Mouse (Mus musculus): ENCODE measurements around the gene Cep170.
"Not testable (repeated sequence)": the region's sequence is repeated elsewhere in the genome, so short reads cannot be mapped to it uniquely, and the experiment has no call there.

Gene Cep170

GRCm38 (mm10) chr1:176814036-176814420 lies at the start of gene Cep170:
Cep170 (minus strand) TSS chr1:176814067.
- DNase-seq (ENCODE audit: low read depth, low spot score) = peak; percentile 100

DNA sequence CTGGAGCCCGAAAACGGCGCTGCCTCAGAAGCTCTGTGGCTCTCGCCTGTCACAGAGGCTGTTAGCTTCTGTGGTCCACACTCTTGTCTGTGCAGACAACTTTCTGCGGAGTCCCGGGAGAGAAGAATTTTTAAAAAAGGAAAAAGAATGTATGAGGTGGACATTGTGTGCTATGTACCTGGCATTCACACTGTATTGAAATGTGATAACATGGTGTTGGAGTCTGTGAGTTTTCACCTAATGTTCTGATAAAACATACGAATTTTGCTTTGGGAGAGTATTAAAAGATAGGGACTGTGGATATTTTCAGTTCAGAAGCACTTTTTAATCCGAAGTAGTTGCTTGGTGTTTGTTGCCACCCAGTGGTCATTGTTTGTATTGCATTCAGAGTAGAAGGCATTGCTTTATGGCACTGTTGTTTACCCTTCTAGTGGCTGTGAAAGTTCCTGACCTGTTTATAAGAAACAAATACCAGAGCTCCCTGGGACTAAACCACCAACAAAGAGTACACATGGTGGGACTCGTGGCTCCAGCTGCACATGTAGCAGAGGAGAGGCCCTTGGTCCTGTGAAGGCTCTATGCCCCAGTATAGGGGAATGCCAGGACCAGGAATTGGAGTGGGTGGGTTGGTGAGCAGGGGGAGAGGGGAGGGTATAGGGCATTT lies 48.2 kb upstream of the Cep170 start:
- DNase-seq (ENCODE audit: low read depth, low spot score) = peak; percentile 64

DNA sequence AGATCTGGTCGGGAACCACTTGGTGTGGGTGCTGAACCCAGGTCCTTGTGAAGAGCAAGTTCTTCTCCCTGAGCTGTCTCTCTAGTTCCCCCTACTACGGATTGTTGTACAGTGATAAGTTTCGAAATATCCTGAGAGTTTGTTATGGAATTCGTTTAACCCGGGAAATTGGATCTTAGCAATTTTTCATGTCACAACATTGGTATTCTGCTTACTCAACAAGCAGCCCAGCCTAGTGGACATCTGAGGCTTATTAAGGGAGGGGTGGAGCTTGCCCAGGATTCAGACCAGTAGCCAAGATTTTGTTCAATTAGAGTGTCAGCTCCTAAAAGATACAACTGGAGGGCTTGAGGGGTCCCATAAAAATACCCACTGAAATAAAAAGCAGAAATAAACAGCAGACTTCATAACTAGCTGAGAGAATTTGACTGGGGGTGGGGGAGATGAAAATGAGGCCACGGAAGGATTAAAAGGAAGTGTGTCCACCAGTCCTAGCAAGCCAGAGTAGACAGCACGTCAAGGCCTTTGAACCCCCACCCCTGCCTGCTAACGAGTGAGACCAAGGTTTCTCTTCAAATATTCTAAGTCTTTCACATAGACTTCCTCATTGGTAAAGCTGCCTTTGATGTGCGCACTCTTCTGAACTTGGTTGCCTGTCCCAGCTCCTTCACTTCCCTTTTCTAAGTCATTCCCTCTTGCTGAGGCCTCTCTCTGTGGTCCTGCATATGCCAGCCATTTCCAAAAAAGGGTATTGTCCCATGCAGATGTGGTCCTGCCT lies 39.1 kb upstream of the Cep170 start:
- DNase-seq (ENCODE audit: low read depth, low spot score) = no peak

GRCm38 (mm10) chr1:176851401-176851800 lies 37.5 kb upstream of the Cep170 start:
- no peak for DNase-seq (ENCODE audit: low read depth, low spot score)

GRCm38 (mm10) chr1:176849377-176849776 lies 35.5 kb upstream of the Cep170 start:
- DNase-seq (ENCODE audit: low read depth, low spot score) = no peak

DNA sequence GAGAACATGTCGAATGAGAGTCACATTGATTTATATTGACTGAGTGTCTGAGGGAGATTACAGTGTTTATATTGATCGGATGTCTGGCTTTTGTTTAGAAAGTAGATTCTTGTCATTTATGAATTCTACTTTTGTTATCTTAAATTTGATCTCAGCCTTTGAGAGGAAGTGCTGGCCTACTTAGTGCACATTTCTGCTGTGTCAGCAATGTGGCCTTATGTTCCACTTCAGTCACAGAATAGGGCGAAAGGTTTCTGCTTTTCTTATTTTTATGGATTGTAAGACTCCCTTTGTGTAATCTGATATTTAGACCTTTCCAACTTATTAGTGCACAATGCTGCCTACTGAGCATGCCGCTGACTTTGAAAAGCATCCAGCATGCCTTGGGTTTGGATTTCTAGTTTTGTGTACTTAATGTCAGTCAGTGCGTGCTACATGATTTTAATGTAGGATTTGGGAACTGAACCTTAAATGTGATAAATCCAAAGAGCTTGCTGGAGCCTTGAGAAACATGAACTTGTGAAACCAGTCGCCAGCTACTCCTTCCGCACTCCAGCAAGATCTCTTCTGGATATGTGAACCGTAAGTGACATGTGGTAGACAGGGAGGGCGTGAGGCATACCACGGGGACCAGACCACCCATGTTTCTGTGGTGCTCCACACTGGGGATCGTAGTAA lies 34.9 kb upstream of the Cep170 start:
- DNase-seq (ENCODE audit: low read depth, low spot score) = no peak

DNA sequence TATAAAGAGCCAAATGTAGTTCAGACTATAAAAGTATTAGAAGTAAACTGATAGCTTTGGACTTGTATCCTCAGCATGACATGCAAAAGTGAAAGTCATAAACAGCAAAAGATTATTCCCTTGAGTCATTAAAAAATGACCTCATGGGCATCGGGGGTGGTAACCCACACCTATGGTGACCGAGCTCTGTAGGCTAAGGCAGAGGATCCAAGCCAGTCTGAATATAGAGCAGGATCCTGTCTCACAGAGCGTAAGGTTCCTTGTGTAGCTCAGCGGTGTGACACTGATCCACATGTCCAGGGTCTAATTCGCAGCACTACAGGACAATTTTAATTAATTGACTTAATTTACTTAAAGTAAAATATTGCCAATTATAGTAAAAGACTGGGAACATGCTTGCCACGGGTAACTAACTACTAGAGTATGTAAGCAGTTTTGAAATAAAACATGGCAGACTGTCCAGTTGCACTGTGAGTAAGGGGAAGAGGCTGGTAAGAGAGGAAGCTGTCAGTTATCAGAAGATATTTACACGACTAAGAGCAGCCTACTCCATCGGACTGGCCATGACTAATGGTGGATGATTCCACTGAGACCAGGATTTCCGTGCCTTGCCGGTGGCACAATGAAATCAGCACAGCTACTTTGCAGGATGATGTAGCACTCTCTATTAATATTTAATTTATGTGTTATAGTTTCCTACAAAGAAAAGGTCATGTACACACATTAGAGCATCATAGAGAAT lies 33.4 kb upstream of the Cep170 start:
- no peak for DNase-seq (ENCODE audit: low read depth, low spot score)

GRCm38 (mm10) chr1:176845082-176845977 lies 31.5 kb upstream of the Cep170 start:
- DNase-seq (ENCODE audit: low read depth, low spot score) = no peak

DNA sequence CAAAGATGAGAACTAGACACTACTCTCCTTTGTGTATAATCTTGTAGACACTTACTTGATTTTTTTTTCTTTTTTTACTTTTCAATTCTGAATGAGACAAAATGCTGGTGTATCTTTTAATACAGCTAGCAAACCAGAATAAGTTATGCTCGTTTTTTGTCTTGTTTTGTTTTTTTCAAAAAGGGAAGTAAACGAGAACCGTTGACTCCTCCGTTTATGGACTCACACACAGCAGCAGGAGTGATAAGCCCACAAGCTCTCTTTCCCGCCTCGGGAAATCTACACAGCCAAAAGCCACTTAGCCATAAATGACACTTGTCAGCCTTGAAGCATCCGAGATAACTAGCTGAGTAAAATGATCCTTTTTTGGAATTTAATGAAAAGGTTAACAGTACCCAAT lies 22.7 kb upstream of the Cep170 start:
- DNase-seq (ENCODE audit: low read depth, low spot score) = not testable (repeated sequence)

- no peak for DNase-seq (ENCODE audit: low read depth, low spot score)
Observed at GRCm38 (mm10) chr1:176835501-176836294, 21.8 kb upstream of the Cep170 start.

- DNase-seq (ENCODE audit: low read depth, low spot score) = no peak
Observed at GRCm38 (mm10) chr1:176834880-176835279, 21.0 kb upstream of the Cep170 start.

- no peak for DNase-seq (ENCODE audit: low read depth, low spot score)
Observed at GRCm38 (mm10) chr1:176833948-176834347, 20.1 kb upstream of the Cep170 start.

DNA sequence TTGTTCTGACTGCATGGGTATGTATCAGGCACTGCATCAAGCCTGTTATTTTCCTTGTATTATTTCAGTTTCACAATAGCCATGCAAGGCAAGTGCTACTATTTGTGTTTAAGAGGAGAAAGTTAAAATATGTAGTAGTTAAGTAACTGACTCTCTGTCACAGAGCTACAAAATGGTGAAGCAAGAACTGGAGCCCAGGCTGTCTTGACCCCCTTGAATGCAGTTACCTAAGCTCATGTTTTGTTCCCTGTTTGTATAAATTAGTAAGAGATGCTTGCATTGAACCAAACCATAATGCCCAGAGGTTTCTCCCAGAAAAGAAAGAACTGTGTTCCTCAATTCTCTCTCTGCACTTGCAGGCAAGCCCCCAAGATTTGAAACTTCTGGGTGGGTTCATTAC lies 19.4 kb upstream of the Cep170 start:
- DNase-seq (ENCODE audit: low read depth, low spot score) = no peak

GRCm38 (mm10) chr1:176832607-176833006 lies 18.7 kb upstream of the Cep170 start:
- no peak for DNase-seq (ENCODE audit: low read depth, low spot score)

GRCm38 (mm10) chr1:176832071-176832470 lies 18.2 kb upstream of the Cep170 start:
- no peak for DNase-seq (ENCODE audit: low read depth, low spot score)

- DNase-seq (ENCODE audit: low read depth, low spot score) = no peak
Observed at GRCm38 (mm10) chr1:176828666-176829065, 14.8 kb upstream of the Cep170 start.

DNA sequence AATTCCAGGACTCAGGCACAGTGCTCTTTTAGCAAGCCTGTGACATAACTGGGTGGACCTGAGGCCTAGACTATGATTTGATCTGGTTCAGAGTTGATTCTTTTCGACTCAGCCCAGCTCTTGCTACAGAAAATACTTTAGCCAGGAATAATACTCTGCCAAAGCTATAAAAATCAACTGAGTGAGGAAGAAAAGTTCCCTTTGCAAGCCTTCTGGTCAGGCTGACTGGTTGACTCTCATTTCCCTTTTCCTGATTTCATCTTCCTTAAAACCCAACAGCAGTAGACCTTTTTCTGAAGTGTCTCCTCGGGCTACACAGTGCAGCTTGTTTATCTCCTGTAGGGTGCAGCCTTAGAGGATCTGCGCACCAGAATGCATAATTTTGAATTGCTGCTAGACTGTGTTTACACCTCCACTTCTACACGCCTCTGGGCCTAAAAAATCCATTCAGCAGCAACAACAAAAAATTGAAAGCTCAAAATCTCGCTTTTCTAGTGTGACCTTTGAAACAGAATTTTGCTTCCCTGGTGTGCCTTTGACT lies 14.1 kb upstream of the Cep170 start:
- DNase-seq (ENCODE audit: low read depth, low spot score) = no peak

DNA sequence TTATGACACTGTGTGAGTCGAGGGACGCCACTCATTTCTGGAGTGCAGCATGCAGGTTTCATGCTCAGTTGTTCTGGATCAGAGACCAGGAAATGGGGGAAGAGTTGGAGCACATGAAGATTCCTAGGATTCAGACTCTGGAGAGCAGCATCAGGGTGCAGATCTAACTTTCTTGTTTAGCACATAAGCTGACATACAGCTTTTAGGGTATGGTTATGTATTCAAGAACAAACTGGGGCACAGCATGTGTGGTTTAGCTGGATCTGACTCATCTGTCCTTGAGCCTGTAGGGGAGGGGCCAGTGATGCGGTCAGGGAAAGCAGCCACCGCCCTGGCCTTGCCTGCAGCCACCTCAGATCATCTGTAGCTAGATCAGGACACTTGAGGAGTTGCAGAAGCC lies 13.5 kb upstream of the Cep170 start:
- DNase-seq (ENCODE audit: low read depth, low spot score) = no peak

- no peak for DNase-seq (ENCODE audit: low read depth, low spot score)
Observed at GRCm38 (mm10) chr1:176826931-176827330, 13.1 kb upstream of the Cep170 start.

GRCm38 (mm10) chr1:176826186-176826585 lies 12.3 kb upstream of the Cep170 start:
- DNase-seq (ENCODE audit: low read depth, low spot score) = no peak
